Mouse (Mus musculus): ENCODE data around the gene Snrpf. TPM values are rescaled to one million over a fixed set of nuclear protein-coding genes. Genes with fewer than 3 reads are reported as not detected.

Gene Snrpf
- 20.1 and 26.2 TPM in 2 replicates for total RNA-seq (2014; rRNA removed)
- 65.2 and 65.8 TPM in 2 replicates for polyA plus RNA-seq (2015; fragmentation: Nextera tagmentation; extraction: Ambion mirVana)

GRCm38 (mm10) chr10:93589281-93589848, at the start of gene Snrpf:
Gene Snrpf (minus strand): TSS chr10:93589706.
- DNase-seq (ENCODE audit: low spot score) (peak; percentile 97), ATAC-seq (peak; percentile 93)
- H3K27me3 ChIP-seq (ENCODE audit: insufficient read depth, low read length) = no peaks in the 10 kb centered on the region
- WGBS = under 1% methylated on average over 54 of the region's 63 CpGs
- H3K4me3 ChIP-seq (ENCODE audit: low read length) = peak within 1 kb of the TSS; percentile 72
- H3K4me2 ChIP-seq (ENCODE audit: low read depth, low read length) = peak within 1 kb of the TSS; percentile 87
- peak within 1 kb of the TSS; percentile 64 for H3K9ac ChIP-seq (replicated peaks; ENCODE audit: low read length)
- no peaks in the 10 kb centered on the region; the same call in 1 of the 2 replicates for H3K36me3 ChIP-seq (ENCODE audit: insufficient read depth, low read length)
- peak within 1 kb of the TSS; percentile 79 for H3K27ac ChIP-seq
- no peak for TF ChIP-seq CTCF (IDR thresholded peaks at IDR 0.05; ENCODE audit: low read depth)
- H3K4me1 ChIP-seq (ENCODE audit: insufficient read depth, low read length) = peaks cover 11% of the 10 kb centered on the region; the same call in 1 of the 2 replicates
- H3K9me3 ChIP-seq (ENCODE audit: low read length) = no peaks in the 10 kb centered on the region

- Histone ChIP-seq H3K27me3 (ENCODE audit: insufficient read depth, low read length) (no peaks in the 10 kb centered on the region; the same call in 1 of the 2 replicates), H3K4me3 (ENCODE audit: low read length) (no peak overlapping the region), H3K36me3 (ENCODE audit: insufficient read depth, low read length) (no peaks in the 10 kb centered on the region), H3K4me2 (ENCODE audit: low read depth, low read length) (no peak overlapping the region), H3K27ac (no peak overlapping the region), H3K9ac (replicated peaks; ENCODE audit: low read length) (no peak overlapping the region), H3K4me1 (ENCODE audit: insufficient read depth, low read length) (no peaks in the 10 kb centered on the region), H3K9me3 (ENCODE audit: low read length) (no peaks in the 10 kb centered on the region)
- ATAC-seq (peak; percentile 48; the same call in 1 of the 2 replicates), DNase-seq (ENCODE audit: low spot score) (peak; percentile 74)
- no peak for TF ChIP-seq CTCF (IDR thresholded peaks at IDR 0.05; ENCODE audit: low read depth)
- 26% methylated on average over 9 of the region's 9 CpGs for WGBS
Observed at GRCm38 (mm10) chr10:93635941-93636340, 46.4 kb upstream of the Snrpf start.

GRCm38 (mm10) chr10:93633971-93634370, 44.5 kb upstream of the Snrpf start:
- no peak for TF ChIP-seq CTCF (IDR thresholded peaks at IDR 0.05; ENCODE audit: low read depth)
- no peak for ATAC-seq
- WGBS = 94% methylated on average over 2 of the region's 2 CpGs
- no peaks in the 10 kb centered on the region for H3K36me3 ChIP-seq (ENCODE audit: insufficient read depth, low read length)
- no peak overlapping the region for H3K27ac ChIP-seq
- no peak for DNase-seq (ENCODE audit: low spot score)
- H3K9me3 ChIP-seq (ENCODE audit: low read length) = no peaks in the 10 kb centered on the region
- H3K4me1 ChIP-seq (ENCODE audit: insufficient read depth, low read length) = no peaks in the 10 kb centered on the region
- no peak overlapping the region for H3K9ac ChIP-seq (replicated peaks; ENCODE audit: low read length)
- H3K4me3 ChIP-seq (ENCODE audit: low read length) = no peak overlapping the region
- H3K4me2 ChIP-seq (ENCODE audit: low read depth, low read length) = no peak overlapping the region
- no peaks in the 10 kb centered on the region; the same call in 1 of the 2 replicates for H3K27me3 ChIP-seq (ENCODE audit: insufficient read depth, low read length)

DNA sequence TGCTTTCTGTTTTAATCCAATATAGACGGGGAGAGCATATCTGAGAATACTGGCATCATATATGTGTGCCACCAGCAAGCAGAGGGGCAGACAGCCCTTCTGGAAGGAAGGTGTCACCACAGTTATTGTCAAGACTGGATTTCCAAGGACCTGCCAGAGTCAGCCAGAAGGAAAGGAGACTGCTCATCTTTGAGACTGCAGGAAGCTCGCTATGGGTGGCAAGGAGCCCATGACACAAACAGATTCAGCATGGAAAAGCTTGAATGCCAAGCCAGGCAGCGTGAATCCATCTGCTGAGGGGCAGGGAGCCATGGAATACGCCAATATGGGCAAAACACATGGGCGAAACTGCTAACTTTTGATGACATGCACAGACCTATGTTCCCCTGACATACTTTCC, 44.1 kb upstream of the Snrpf start:
- 62% methylated on average over 5 of the region's 5 CpGs for WGBS
- H3K4me2 ChIP-seq (ENCODE audit: low read depth, low read length) = no peak overlapping the region
- no peaks in the 10 kb centered on the region for H3K9me3 ChIP-seq (ENCODE audit: low read length)
- no peak overlapping the region for H3K27ac ChIP-seq
- DNase-seq (ENCODE audit: low spot score) (peak; percentile 60), ATAC-seq (no peak)
- TF ChIP-seq CTCF (IDR thresholded peaks at IDR 0.05; ENCODE audit: low read depth) = no peak
- H3K36me3 ChIP-seq (ENCODE audit: insufficient read depth, low read length) = no peaks in the 10 kb centered on the region
- H3K27me3 ChIP-seq (ENCODE audit: insufficient read depth, low read length) = no peaks in the 10 kb centered on the region; the same call in 1 of the 2 replicates
- no peaks in the 10 kb centered on the region for H3K4me1 ChIP-seq (ENCODE audit: insufficient read depth, low read length)
- no peak overlapping the region for H3K4me3 ChIP-seq (ENCODE audit: low read length)
- no peak overlapping the region for H3K9ac ChIP-seq (replicated peaks; ENCODE audit: low read length)

DNA sequence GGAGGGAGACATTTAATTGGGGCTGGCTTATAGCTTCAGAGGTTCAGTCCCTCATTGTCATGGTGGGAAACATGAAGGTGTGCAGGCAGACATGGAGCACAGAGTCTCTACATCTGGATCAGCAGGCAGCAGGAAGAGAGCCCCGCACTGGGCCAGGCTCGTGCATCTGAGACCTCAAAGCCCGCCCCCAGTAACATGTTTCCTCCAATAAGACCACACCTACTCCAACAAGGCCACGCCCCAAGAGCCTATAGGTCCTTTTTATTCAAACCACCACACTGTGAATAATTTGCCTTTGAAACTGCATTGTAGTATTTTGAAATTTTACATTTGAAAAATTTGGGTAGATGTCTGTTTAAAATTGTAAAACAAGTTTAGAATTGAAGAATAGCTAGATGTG, 42.6 kb upstream of the Snrpf start:
- no peaks in the 10 kb centered on the region; the same call in 1 of the 2 replicates for H3K27me3 ChIP-seq (ENCODE audit: insufficient read depth, low read length)
- no peaks in the 10 kb centered on the region for H3K9me3 ChIP-seq (ENCODE audit: low read length)
- H3K36me3 ChIP-seq (ENCODE audit: insufficient read depth, low read length) = no peaks in the 10 kb centered on the region
- no peak overlapping the region for H3K4me3 ChIP-seq (ENCODE audit: low read length)
- ATAC-seq (no peak), DNase-seq (ENCODE audit: low spot score) (no peak)
- no peak overlapping the region for H3K27ac ChIP-seq
- H3K4me2 ChIP-seq (ENCODE audit: low read depth, low read length) = no peak overlapping the region
- 67% methylated on average over 4 of the region's 4 CpGs for WGBS
- no peaks in the 10 kb centered on the region for H3K4me1 ChIP-seq (ENCODE audit: insufficient read depth, low read length)
- no peak for TF ChIP-seq CTCF (IDR thresholded peaks at IDR 0.05; ENCODE audit: low read depth)
- H3K9ac ChIP-seq (replicated peaks; ENCODE audit: low read length) = no peak overlapping the region

DNA sequence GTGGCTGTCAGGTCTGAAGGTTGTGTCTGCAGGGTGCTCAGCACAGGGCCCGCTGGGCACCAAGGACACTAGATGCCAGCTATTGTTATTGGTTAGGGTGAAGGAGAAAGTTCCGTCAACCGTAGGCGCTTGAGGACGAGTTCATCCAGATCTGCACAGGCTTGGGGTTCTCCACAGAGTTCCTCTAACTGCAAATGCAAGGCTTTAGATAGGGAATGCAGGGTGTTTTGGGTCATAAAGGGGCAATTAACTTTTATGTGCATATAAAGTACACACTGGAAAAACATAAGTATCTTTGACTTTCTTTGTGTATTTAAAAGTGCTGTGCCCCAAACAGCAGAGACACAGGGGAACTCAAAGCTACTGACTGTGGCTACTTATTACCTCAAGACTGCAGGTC, 40.8 kb upstream of the Snrpf start:
- ATAC-seq (no peak), DNase-seq (ENCODE audit: low spot score) (no peak)
- Histone ChIP-seq H3K9ac (replicated peaks; ENCODE audit: low read length) (no peak overlapping the region), H3K9me3 (ENCODE audit: low read length) (no peaks in the 10 kb centered on the region), H3K4me3 (ENCODE audit: low read length) (no peak overlapping the region), H3K4me2 (ENCODE audit: low read depth, low read length) (no peak overlapping the region), H3K27me3 (ENCODE audit: insufficient read depth, low read length) (no peaks in the 10 kb centered on the region; the same call in 1 of the 2 replicates), H3K4me1 (ENCODE audit: insufficient read depth, low read length) (no peaks in the 10 kb centered on the region), H3K27ac (no peak overlapping the region), H3K36me3 (ENCODE audit: insufficient read depth, low read length) (no peaks in the 10 kb centered on the region)
- no peak for TF ChIP-seq CTCF (IDR thresholded peaks at IDR 0.05; ENCODE audit: low read depth)
- 93% methylated on average over 5 of the region's 5 CpGs for WGBS

- Histone ChIP-seq H3K27me3 (ENCODE audit: insufficient read depth, low read length) (no peaks in the 10 kb centered on the region), H3K36me3 (ENCODE audit: insufficient read depth, low read length) (no peaks in the 10 kb centered on the region), H3K27ac (no peak overlapping the region), H3K9me3 (ENCODE audit: low read length) (no peaks in the 10 kb centered on the region), H3K9ac (replicated peaks; ENCODE audit: low read length) (no peak overlapping the region), H3K4me3 (ENCODE audit: low read length) (no peak overlapping the region), H3K4me2 (ENCODE audit: low read depth, low read length) (no peak overlapping the region), H3K4me1 (ENCODE audit: insufficient read depth, low read length) (no peaks in the 10 kb centered on the region)
- no peak for TF ChIP-seq CTCF (IDR thresholded peaks at IDR 0.05; ENCODE audit: low read depth)
- DNase-seq (ENCODE audit: low spot score) = no peak
- ATAC-seq = no peak
- 83% methylated on average over 10 of the region's 10 CpGs for WGBS
Observed at GRCm38 (mm10) chr10:93624151-93624550, 34.6 kb upstream of the Snrpf start.

Measured in hindbrain, postnatal 0 days (tissue).